Mouse (Mus musculus) C2C12 (cell line): ENCODE data around the gene Nme7. TPM values are rescaled to one million over a fixed set of nuclear protein-coding genes. Genes with fewer than 3 reads are reported as not detected.

Experiments
- H3K27me3 ChIP-seq: one replicate; pipeline ENCODE4 v1.6.1; 2011; ENCODE audit not compliant: control insufficient read depth, insufficient read depth, insufficient read length
- H3K36me3 ChIP-seq: one replicate; pipeline ENCODE4 v1.6.1; 2011; ENCODE audit not compliant: control insufficient read depth, insufficient read depth
- H3K4me3 ChIP-seq: one replicate; pipeline ENCODE4 v1.5.1; 2011; ENCODE audit warnings: mild to moderate bottlenecking, control low read depth; ENCODE audit not compliant: poor library complexity, insufficient read depth, severe bottlenecking
- H3K79me2 ChIP-seq: one replicate; pipeline ENCODE4 v1.6.1; 2011; ENCODE audit not compliant: control insufficient read depth, insufficient read depth
- H3K79me3 ChIP-seq: one replicate; pipeline ENCODE4 v1.6.1; 2011; ENCODE audit warnings: low read depth, control low read depth
- H3ac ChIP-seq: one replicate; pipeline ENCODE3; 2011; ENCODE audit warnings: low read depth; ENCODE audit not compliant: control insufficient read depth, insufficient read length
- CEBPB ChIP-seq: IDR thresholded peaks from one replicate; pipeline ENCODE4 v1.6.1; 2011; ENCODE audit warnings: low read depth, mild to moderate bottlenecking, control low read depth, moderate library complexity
- CTCF ChIP-seq: IDR thresholded peaks from one replicate; pipeline ENCODE4 v1.5.1; 2011; ENCODE audit not compliant: control insufficient read depth, insufficient read depth, insufficient read length
- FOSL1 ChIP-seq: IDR thresholded peaks from one replicate; pipeline ENCODE4 v1.8.0; 2011; ENCODE audit warnings: mild to moderate bottlenecking, low read length; ENCODE audit not compliant: poor library complexity, insufficient read depth, severe bottlenecking
- MAX ChIP-seq: IDR thresholded peaks from one replicate; pipeline ENCODE4 v1.6.1; 2011; ENCODE audit warnings: mild to moderate bottlenecking, control low read depth
- MYOD1 ChIP-seq: IDR thresholded peaks from one replicate; pipeline ENCODE4 v1.6.1; 2011; ENCODE audit warnings: low read depth; ENCODE audit not compliant: control insufficient read depth, insufficient read length
- MYOG ChIP-seq: IDR thresholded peaks from one replicate; pipeline ENCODE4 v1.6.1; 2011; ENCODE audit not compliant: control insufficient read depth, insufficient read length; ENCODE audit errors: extremely low read depth
- USF1 ChIP-seq: IDR thresholded peaks from one replicate; pipeline ENCODE4 v1.6.1; 2011; ENCODE audit warnings: low read depth, mild to moderate bottlenecking, control low read depth, moderate library complexity
- polyA plus RNA-seq: library from polyadenylated mRNA; unstranded; fragments of >200 nt; fragmentation: generic; extraction: Trizol; gene quantifications from one replicate; pipeline ENCODE4 v1.2.1, GENCODE M21; 2012; ENCODE audit warnings: missing spikeins

The Nme7 gene
- polyA plus RNA-seq, 1 experiment: 19.0 TPM

- no peaks in the 10 kb centered on the region for H3K36me3 ChIP-seq
- no peaks in the 10 kb centered on the region for H3K79me3 ChIP-seq
- H3K79me2 ChIP-seq: no peaks in the 10 kb centered on the region
- no peak overlapping the region for H3ac ChIP-seq
- no peak for TF ChIP-seq FOSL1
- TF ChIP-seq MYOG: no peak
- TF ChIP-seq CTCF: no peak
- TF ChIP-seq USF1: no peak
- TF ChIP-seq MYOD1: no peak
- no peak for TF ChIP-seq CEBPB
- no peak for TF ChIP-seq MAX
- H3K27me3 ChIP-seq: no peaks in the 10 kb centered on the region
- H3K4me3 ChIP-seq: no peak overlapping the region
Observed at GRCm38 (mm10) chr1:164332559-164332958, 28.6 kb downstream of the Nme7 start.

- no peaks in the 10 kb centered on the region for H3K79me3 ChIP-seq
- H3K36me3 ChIP-seq: no peaks in the 10 kb centered on the region
- no peak for TF ChIP-seq MAX
- no peak for TF ChIP-seq FOSL1
- TF ChIP-seq CEBPB: no peak
- TF ChIP-seq CTCF: no peak
- no peak for TF ChIP-seq USF1
- H3K4me3 ChIP-seq: no peak overlapping the region
- H3K79me2 ChIP-seq: no peaks in the 10 kb centered on the region
- no peak overlapping the region for H3ac ChIP-seq
- H3K27me3 ChIP-seq: no peaks in the 10 kb centered on the region
Observed at GRCm38 (mm10) chr1:164335435-164335834, 31.5 kb downstream of the Nme7 start.

- Histone ChIP-seq H3ac (no peak overlapping the region), H3K27me3 (no peaks in the 10 kb centered on the region), H3K79me2 (no peaks in the 10 kb centered on the region), H3K36me3 (no peaks in the 10 kb centered on the region), H3K79me3 (no peaks in the 10 kb centered on the region), H3K4me3 (no peak overlapping the region)
- no peak for TF ChIP-seq MAX
- no peak for TF ChIP-seq MYOG
- no peak for TF ChIP-seq CTCF
Observed at GRCm38 (mm10) chr1:164335846-164336245, 31.9 kb downstream of the Nme7 start.

- H3K79me3 ChIP-seq: no peaks in the 10 kb centered on the region
- no peak for TF ChIP-seq MYOG
- no peak for TF ChIP-seq MAX
- no peak for TF ChIP-seq MYOD1
- no peak for TF ChIP-seq CTCF
- no peak for TF ChIP-seq USF1
- no peak for TF ChIP-seq CEBPB
- TF ChIP-seq FOSL1: no peak
- no peak overlapping the region for H3ac ChIP-seq
- H3K36me3 ChIP-seq: peaks cover 6% of the 10 kb centered on the region
- no peaks in the 10 kb centered on the region for H3K79me2 ChIP-seq
- no peaks in the 10 kb centered on the region for H3K27me3 ChIP-seq
- no peak overlapping the region for H3K4me3 ChIP-seq
Observed at GRCm38 (mm10) chr1:164342161-164342560, 38.2 kb downstream of the Nme7 start.

- Histone ChIP-seq H3ac (no peak overlapping the region), H3K79me3 (no peaks in the 10 kb centered on the region), H3K79me2 (no peaks in the 10 kb centered on the region), H3K27me3 (no peaks in the 10 kb centered on the region), H3K4me3 (no peak overlapping the region), H3K36me3 (peaks cover 3% of the 10 kb centered on the region)
- TF ChIP-seq CEBPB (no peak), MYOD1 (no peak), CTCF (no peak), FOSL1 (no peak), MAX (no peak), MYOG (no peak), USF1 (no peak)
Observed at GRCm38 (mm10) chr1:164353443-164353842, 49.5 kb downstream of the Nme7 start.

- H3K79me3 ChIP-seq: no peaks in the 10 kb centered on the region
- no peaks in the 10 kb centered on the region for H3K27me3 ChIP-seq
- H3K36me3 ChIP-seq: no peaks in the 10 kb centered on the region
- no peak overlapping the region for H3ac ChIP-seq
- TF ChIP-seq CEBPB (no peak), FOSL1 (no peak), CTCF (no peak), MYOD1 (no peak), USF1 (no peak), MYOG (no peak), MAX (no peak)
- no peaks in the 10 kb centered on the region for H3K79me2 ChIP-seq
- H3K4me3 ChIP-seq: no peak overlapping the region
Observed at GRCm38 (mm10) chr1:164357995-164358394, 54.1 kb downstream of the Nme7 start.

- TF ChIP-seq MAX (no peak), CEBPB (no peak), USF1 (no peak), CTCF (no peak), MYOD1 (no peak), FOSL1 (no peak), MYOG (no peak)
- H3K36me3 ChIP-seq: no peaks in the 10 kb centered on the region
Observed at GRCm38 (mm10) chr1:164361997-164362396, 58.1 kb downstream of the Nme7 start.

More at GRCm38 (mm10) chr1:164361997-164362396, 58.1 kb downstream of the Nme7 start:
- H3K4me3 ChIP-seq: no peak overlapping the region
- H3ac ChIP-seq: no peak overlapping the region
- no peaks in the 10 kb centered on the region for H3K79me2 ChIP-seq
- H3K79me3 ChIP-seq: no peaks in the 10 kb centered on the region
- H3K27me3 ChIP-seq: no peaks in the 10 kb centered on the region
